Mouse (Mus musculus): ENCODE measurements around the gene Mgat3.

The Mgat3 gene

GRCm38 (mm10) chr15:80258240-80259170 lies 85.0 kb downstream of the Mgat3 start:
- no peak for DNase-seq (ENCODE audit: extremely low spot score, low read depth, low spot score)

DNA sequence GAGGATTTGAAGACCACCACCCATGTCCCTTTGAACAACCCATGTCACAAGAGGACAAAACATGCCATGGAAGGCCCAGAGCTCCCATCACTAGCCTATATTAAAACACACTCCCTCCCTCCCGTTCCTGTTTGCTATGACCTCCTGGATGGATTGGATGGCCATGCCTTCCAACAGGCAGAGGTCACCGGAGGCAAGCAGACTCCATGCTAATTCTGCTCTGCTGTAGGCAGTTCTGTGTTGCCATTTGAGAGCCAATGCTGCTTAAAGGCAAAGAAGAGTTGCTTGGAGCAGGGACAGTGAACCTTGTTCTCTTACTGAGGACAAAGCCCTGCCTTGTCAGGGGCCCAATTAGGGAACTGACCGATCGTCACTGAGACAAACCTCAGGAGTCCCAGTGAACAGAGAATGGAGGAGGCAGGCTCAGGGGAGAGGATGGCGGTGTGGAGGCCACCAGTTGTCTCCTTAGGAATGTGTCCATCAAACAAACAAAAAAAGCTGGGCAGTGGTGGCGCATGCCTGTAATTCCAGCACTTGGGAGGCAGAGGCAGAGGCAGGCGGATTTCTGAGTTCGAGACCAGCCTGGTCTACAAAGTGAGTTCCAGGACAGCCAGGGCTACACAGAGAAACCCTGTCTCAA lies 86.0 kb downstream of the Mgat3 start:
- DNase-seq (ENCODE audit: extremely low spot score, low read depth, low spot score): no peak

DNA sequence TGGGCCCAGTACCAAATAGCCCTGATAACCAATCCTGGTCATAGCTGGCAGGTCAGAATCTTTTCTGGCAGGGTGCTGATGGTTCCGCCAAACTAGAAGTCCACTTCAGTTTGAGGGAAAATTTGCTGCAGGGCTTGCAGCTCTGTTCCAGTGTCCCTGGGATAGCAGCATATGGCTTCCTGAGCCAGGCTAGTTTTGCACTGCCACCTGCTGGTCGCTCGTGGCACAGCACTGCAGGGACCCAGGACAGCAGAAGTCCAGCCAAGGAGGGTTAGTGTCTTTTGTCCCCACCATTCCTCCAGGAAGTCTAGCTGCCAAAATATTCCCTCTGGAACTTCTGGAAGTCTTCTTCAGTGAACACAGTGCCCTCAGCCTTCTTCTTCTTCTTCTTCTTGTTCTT lies 87.2 kb downstream of the Mgat3 start:
- peak; percentile 67 for DNase-seq (ENCODE audit: extremely low spot score, low read depth, low spot score)

DNA sequence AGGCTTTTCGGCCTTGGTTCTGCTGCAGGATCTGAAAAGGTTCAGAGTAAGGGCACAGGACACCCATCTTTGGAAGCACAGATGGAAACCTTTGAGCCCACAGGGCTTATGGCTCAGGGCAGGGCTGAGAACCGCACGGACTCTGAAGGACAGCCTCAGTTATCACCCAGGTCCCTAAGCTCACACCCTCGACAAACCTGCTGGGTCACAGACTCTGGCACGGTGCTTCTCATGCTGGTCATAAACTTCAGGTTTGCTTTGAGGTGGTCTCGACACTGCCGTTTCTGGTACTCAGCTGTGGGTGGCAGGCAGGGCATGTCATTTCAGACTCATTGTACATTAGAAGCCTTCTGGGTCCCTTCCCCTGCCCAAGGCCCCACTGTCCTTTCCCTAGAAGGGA lies 87.6 kb downstream of the Mgat3 start:
- no peak for DNase-seq (ENCODE audit: extremely low spot score, low read depth, low spot score)

DNA sequence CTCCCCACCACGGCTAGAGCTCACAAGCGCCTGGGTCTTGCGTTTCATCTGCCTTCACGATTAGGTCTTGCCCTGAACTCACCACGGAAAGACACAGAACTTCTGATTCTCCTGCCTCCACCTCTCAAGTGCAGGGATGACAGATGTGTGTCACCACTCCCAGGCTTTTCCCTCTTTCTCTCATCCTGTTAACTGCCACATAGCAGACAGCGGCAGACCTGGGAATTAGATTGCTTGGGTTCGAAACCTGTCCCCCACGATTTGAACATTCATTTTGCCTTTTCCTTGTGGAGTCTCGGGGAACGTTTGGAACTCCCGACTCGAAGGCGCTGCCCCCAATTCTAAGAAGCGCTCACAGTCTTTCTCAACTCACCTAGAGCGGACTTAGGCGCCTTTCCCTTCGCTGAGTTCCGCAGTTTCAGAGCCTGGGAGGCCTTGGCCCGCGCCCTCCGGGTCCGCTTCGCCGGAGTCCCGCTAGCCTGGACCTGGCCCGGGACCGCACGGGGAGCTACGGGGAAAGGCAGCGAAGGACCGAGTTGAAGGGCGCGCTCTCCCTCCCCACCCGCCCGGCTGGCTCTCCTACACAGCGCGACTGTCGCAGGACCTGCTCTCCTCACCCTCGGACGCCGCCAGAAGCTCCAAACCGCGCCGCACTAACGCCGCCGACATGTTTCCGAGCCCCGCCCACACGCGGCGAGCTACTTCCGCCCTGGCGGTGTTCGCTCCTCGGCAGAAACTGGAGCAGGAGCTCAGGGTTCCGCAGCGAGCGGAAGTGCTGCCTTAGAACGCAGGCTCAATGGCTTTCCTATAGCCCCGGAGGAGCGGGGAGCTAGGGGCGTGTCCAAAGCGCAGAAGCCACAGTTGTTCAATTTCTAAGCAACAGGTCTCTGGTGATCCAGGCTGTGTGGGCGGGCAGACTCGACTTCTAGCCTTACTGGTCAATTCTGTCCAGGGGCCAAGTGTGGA lies 90.4 kb downstream of the Mgat3 start, which contains the start of gene Rps19bp1:
TSS of gene Rps19bp1 (minus strand) at position 706 of the 966 bp plus-strand sequence.
- peak; percentile 83 for DNase-seq (ENCODE audit: extremely low spot score, low read depth, low spot score)

Data from hindlimb bud, embryonic 11.5 days (tissue).